ENCODE assay signal across 11 mouse cellular contexts in genomic region chr9:106355975-106356286, GRCm38 (mm10). TPM values are rescaled to one million over a fixed set of nuclear protein-coding genes. Genes with fewer than 3 reads are reported as not detected.
A peak's percentile ranks its signal among the peaks of the same experiment; 100 is the strongest.
DNase-seq lines count a peak whose midpoint lies in the region; ATAC-seq and TF ChIP-seq lines count a peak whose summit lies in the region.
"Had no signal": no experiment of that assay in that cellular context is flagged by ENCODE, and none has a peak within 500 bp of the region (broad histone marks: within the 10 kb centered on the region; RNA-seq: fewer than 3 reads in every experiment).

No protein-coding gene starts in this region.

- H3K4me3 ChIP-seq in heart, embryonic 12.5 days, result no peak overlapping the region
- H3K4me3 ChIP-seq in heart, adult 2 months, result no peak overlapping the region
- no peak overlapping the region for H3K4me3 ChIP-seq in lung, embryonic 15.5 days
- peak overlapping the region; percentile 34 for H3K4me3 ChIP-seq in limb, embryonic 10.5 days
- H3K4me3 ChIP-seq in stomach, embryonic 15.5 days (replicated peaks), result no peak overlapping the region
- no peak overlapping the region for H3K4me3 ChIP-seq in cerebellum, adult 2 months (replicated peaks; ENCODE audit: insufficient read depth, low read depth, low read length)
- H3K4me3 ChIP-seq: megakaryocyte, embryonic 14.5 days had no signal

- no peak for DNase-seq in heart, adult 2 months
- no peak for DNase-seq in lung, postnatal 4 days
- no peak for DNase-seq in limb, embryonic 10.5 days (ENCODE audit: low spot score)
- no peak for DNase-seq in cerebellum, adult 2 months
- no peak for DNase-seq in spleen, adult 12 weeks (ENCODE audit: low spot score)
- DNase-seq: adrenal gland, adult 8-10 months; heart, postnatal 10 days had no signal

- no peaks in the 10 kb centered on the region for H3K79me2 ChIP-seq in heart, adult 2 months (replicated peaks; ENCODE audit: control insufficient read depth, insufficient read depth, low read length)

- no peaks in the 10 kb centered on the region for H3K27me3 ChIP-seq in heart, embryonic 12.5 days (replicated peaks)
- H3K27me3 ChIP-seq in heart, adult 2 months (ENCODE audit: control insufficient read depth, insufficient read depth, low read length), result no peaks in the 10 kb centered on the region
- H3K27me3 ChIP-seq in lung, embryonic 15.5 days, result no peaks in the 10 kb centered on the region
- H3K27me3 ChIP-seq in limb, embryonic 10.5 days (ENCODE audit: low read depth, poor library complexity, severe bottlenecking), result no peaks in the 10 kb centered on the region
- no peaks in the 10 kb centered on the region for H3K27me3 ChIP-seq in stomach, embryonic 15.5 days (replicated peaks)
- no peaks in the 10 kb centered on the region for H3K27me3 ChIP-seq in cerebellum, adult 2 months (ENCODE audit: control insufficient read depth, insufficient read depth, low read length)

- no peak for TF ChIP-seq CTCF in heart, adult 2 months (IDR thresholded peaks at IDR 0.05)
- TF ChIP-seq CTCF in cerebellum, adult 2 months (IDR thresholded peaks at IDR 0.05; ENCODE audit: borderline replicate concordance, insufficient read depth, low read depth, low read length), result no peak

- no peak for TF ChIP-seq POLR2A in heart, adult 2 months (IDR thresholded peaks at IDR 0.05; ENCODE audit: insufficient read depth, low read depth, low read length)
- no peak for TF ChIP-seq POLR2A in cerebellum, adult 2 months (IDR thresholded peaks at IDR 0.05; ENCODE audit: borderline replicate concordance, insufficient read depth, low read length)

- TF ChIP-seq EP300 in heart, adult 2 months (IDR thresholded peaks at IDR 0.05; ENCODE audit: insufficient read depth, low read depth, low read length), result no peak

- no peaks in the 10 kb centered on the region for H3K9me3 ChIP-seq in heart, embryonic 12.5 days (replicated peaks)
- no peaks in the 10 kb centered on the region for H3K9me3 ChIP-seq in lung, embryonic 15.5 days
- H3K9me3 ChIP-seq in limb, embryonic 10.5 days (replicated peaks), result no peaks in the 10 kb centered on the region
- H3K9me3 ChIP-seq in stomach, embryonic 15.5 days, result no peaks in the 10 kb centered on the region
- H3K9me3 ChIP-seq: megakaryocyte, embryonic 14.5 days had no signal

- ATAC-seq in heart, embryonic 12.5 days (ENCODE audit: insufficient number of reproducible peaks, low FRiP score), result 0 out of 2 replicates have a peak, but pooled peaks have one; percentile 7
- peak; percentile 17; the same call in 1 of the 2 replicates for ATAC-seq in lung, embryonic 15.5 days (ENCODE audit: borderline replicate concordance, extremely low read depth, low FRiP score, low TSS enrichment)
- no peak for ATAC-seq in stomach, embryonic 15.5 days (ENCODE audit: insufficient read depth, low FRiP score, low read depth)

- H3K4me1 ChIP-seq in heart, embryonic 12.5 days (replicated peaks), result peaks cover 38% of the 10 kb centered on the region
- H3K4me1 ChIP-seq in heart, adult 2 months (ENCODE audit: control insufficient read depth, insufficient read depth, low read length), result peaks cover 8% of the 10 kb centered on the region
- H3K4me1 ChIP-seq in lung, embryonic 15.5 days, result peaks cover 27% of the 10 kb centered on the region
- H3K4me1 ChIP-seq in limb, embryonic 10.5 days, result peaks cover 100% of the 10 kb centered on the region
- peaks cover 22% of the 10 kb centered on the region for H3K4me1 ChIP-seq in stomach, embryonic 15.5 days
- H3K4me1 ChIP-seq in cerebellum, adult 2 months (ENCODE audit: control insufficient read depth, insufficient read depth, low read length), result no peaks in the 10 kb centered on the region

- no peak overlapping the region for H3K4me2 ChIP-seq in heart, embryonic 12.5 days
- H3K4me2 ChIP-seq in lung, embryonic 15.5 days, result no peak overlapping the region
- H3K4me2 ChIP-seq in stomach, embryonic 15.5 days, result no peak overlapping the region

- H3K27ac ChIP-seq in heart, embryonic 12.5 days (ENCODE audit: poor library complexity, severe bottlenecking), result peak overlapping the region; percentile 15; the same call in 1 of the 2 replicates
- no peak overlapping the region for H3K27ac ChIP-seq in heart, adult 2 months
- no peak overlapping the region for H3K27ac ChIP-seq in lung, embryonic 15.5 days
- H3K27ac ChIP-seq in limb, embryonic 10.5 days, result peak overlapping the region; percentile 98
- peak overlapping the region; percentile 68 for H3K27ac ChIP-seq in stomach, embryonic 15.5 days
- H3K27ac ChIP-seq in cerebellum, adult 2 months (ENCODE audit: insufficient read depth, low read length), result no peak overlapping the region

- intact Hi-C loops in heart, adult 2 months (cut with DNase I), result no loop called here

- no peaks in the 10 kb centered on the region for H3K36me3 ChIP-seq in heart, embryonic 12.5 days
- no peaks in the 10 kb centered on the region for H3K36me3 ChIP-seq in heart, adult 2 months (ENCODE audit: control insufficient read depth, insufficient read depth, low read length)
- H3K36me3 ChIP-seq in lung, embryonic 15.5 days, result no peaks in the 10 kb centered on the region
- peaks cover 8% of the 10 kb centered on the region; the same call in 1 of the 2 replicates for H3K36me3 ChIP-seq in limb, embryonic 10.5 days
- H3K36me3 ChIP-seq in stomach, embryonic 15.5 days, result no peaks in the 10 kb centered on the region

- no peak overlapping the region for H3K9ac ChIP-seq in heart, embryonic 12.5 days
- H3K9ac ChIP-seq in heart, adult 2 months (ENCODE audit: low read depth, low read length), result no peak overlapping the region
- no peak overlapping the region for H3K9ac ChIP-seq in lung, embryonic 15.5 days
- no peak overlapping the region for H3K9ac ChIP-seq in stomach, embryonic 15.5 days

RNA-seq across cellular contexts. Expression of gene Dusp7, which starts 12.5 kb away (rescaled TPM):
- 16.9 and 20.1 TPM in 2 replicates for polyA plus RNA-seq in heart, embryonic 12.5 days (2016; fragmentation: Nextera tagmentation; extraction: Ambion mirVana)
- total RNA-seq in heart, adult 2 months (2021), result 10 to 100 TPM; 47.6 to 64.9 TPM
- polyA plus RNA-seq in heart, adult 2 months (2012; rRNA removed), result 102 and 118 TPM in 2 replicates
- polyA plus RNA-seq in lung, embryonic 15.5 days (2015; fragmentation: Nextera tagmentation; extraction: Ambion mirVana), result 16.5 and 17.5 TPM in 2 replicates
- polyA plus RNA-seq in limb, embryonic 10.5 days (2016; fragmentation: Nextera tagmentation; extraction: Ambion mirVana), result 43.1 and 44.9 TPM in 2 replicates
- 16.8 and 17.1 TPM in 2 replicates for polyA plus RNA-seq in stomach, embryonic 15.5 days (2015; fragmentation: Nextera tagmentation; extraction: Ambion mirVana)
- 46.4 and 49.6 TPM in 2 replicates for polyA plus RNA-seq in cerebellum, adult 2 months (2012; rRNA removed)

Comparison
In these comparisons a context has a peak if more than half of its experiments do, and no peak if none do; other contexts are left out.
1. H3K27ac ChIP-seq: peak in heart, embryonic 12.5 days (single experiment), limb, embryonic 10.5 days (single experiment) and stomach, embryonic 15.5 days (single experiment); none in heart, adult 2 months (single experiment), lung, embryonic 15.5 days (single experiment) and cerebellum, adult 2 months (single experiment).